Mouse (Mus musculus) urinary bladder, adult 18-20 months (tissue): ENCODE measurements around the gene Efna5.

ENCODE experiments used
- DNase-seq, 2 experiments: peaks; one replicate each; pipeline ENCODE4 v3.0.0; 2022; ENCODE audit warnings: low spot score in 2 of 2, mixed read lengths in 2 of 2

Gene Efna5

DNA sequence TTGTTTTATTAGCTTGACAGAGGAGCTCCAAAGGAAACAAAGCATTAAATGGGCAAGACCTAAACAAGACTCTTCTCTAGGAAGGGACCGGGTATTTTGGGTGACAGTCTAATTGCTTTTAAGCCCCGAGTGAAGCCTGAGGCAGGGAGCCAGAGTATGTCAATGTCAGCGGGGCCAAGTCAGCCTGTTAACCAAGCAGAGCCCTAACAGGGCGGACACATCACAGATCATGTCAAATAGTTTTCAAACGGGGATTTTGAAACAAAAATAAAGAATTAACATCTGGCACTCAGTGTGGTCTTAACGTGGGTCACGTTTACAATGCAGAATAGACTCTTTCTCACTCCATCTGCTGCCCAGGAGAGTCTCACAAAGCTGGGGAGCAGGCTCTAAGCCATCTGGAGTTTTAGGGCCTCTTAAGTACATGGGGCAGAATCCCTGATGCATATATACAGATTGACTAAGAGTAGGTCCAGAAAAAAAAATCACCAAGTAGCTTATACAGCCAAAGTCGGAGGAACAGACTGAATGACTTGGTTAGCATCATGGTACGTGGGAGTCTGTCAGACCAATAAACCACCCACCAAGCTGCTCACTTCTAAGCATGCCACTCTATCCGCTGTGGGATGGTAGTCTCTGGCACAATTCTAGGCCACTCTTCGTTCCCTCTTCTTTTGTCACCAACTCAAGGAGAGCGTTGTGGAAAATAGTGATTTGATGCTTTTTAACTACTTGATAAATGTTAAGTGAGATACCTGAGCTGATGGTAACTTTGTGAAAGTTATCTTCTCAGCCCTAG, 223.1 kb downstream of the Efna5 start:
- no peak for DNase-seq

DNA sequence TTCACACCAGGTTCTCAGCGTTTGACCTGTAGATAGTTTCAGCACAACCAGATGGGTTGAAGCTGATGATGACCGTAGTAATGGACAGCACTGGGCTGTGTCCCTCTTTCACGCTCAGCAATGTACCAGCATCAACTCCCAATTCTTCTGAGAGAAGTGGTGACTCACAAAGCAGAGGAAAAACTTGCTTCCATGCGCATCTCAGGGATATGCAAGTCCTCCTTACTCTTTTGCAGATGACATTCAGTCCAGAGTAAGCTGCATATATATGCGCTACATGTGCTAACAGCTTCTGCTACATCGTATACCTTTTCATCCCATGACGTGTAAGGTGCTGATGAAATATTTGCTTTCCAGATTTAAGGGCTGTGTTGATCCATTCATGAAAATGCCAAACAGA, 224.1 kb downstream of the Efna5 start:
- no peak for DNase-seq

DNA sequence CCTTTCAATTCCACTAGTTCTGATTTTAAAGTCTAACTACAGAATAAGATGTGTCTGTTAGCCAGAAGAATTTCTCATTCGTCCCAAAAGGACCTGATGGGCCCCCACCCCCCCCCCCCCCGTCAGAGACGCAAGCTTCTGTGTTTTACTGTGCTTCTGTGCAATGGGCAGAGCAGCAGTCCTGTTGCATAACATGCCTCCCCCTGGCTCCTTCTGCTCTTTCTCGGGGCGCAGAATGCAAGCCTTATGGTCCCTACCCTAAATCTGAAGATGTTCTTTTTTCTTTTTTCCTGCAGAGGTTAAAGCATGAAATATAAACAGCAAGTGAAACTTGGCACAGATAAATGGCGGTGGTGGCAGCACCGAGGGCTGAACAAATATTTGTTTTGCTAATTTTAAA, 224.5 kb downstream of the Efna5 start:
- DNase-seq, result no peak

DNA sequence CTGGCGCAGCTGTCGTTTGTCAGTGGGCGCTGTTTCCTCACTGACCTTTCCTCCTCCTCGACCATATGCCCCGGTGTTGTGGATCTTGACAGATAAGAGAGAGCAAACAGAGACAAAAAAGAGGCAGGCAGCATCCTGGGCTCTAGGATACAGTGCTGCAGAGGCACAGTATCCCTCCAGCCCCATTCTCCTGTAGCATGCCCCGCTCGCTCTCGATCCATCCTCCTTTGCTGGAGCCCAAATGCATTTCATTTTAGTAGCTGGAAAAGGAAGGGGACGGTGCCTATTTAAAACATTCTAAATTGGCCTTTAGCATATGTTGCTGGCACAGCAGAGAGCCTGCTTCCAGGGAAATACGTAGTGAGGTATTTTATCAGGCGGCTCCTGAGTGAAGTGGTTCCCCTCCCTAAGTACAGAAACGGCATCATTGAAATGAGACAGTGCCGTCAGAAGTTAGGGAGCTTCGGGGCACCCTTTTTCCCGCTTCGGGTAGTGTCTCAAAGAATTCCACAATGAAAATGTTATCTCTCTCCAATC, 225.2 kb downstream of the Efna5 start:
- DNase-seq, result no peak

DNA sequence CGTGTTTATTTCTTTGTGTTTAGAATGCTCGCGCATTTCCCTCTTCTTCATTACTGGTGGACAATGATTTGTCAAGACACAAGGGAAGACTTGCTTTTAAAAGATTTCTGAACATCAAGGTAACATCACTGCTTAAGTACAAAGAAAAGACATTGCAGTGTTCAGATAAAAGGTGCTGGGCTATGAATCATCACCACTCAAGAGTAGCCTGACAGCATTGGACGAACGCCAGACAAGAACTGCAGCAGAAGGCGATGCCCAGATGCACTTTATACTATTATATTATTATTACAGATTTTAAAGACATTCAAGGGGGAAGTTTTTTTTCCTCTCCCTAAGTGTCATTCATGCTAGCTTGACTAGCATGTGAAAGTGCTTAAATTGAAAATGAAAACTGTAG, 228.7 kb downstream of the Efna5 start:
- DNase-seq, result no peak

DNA sequence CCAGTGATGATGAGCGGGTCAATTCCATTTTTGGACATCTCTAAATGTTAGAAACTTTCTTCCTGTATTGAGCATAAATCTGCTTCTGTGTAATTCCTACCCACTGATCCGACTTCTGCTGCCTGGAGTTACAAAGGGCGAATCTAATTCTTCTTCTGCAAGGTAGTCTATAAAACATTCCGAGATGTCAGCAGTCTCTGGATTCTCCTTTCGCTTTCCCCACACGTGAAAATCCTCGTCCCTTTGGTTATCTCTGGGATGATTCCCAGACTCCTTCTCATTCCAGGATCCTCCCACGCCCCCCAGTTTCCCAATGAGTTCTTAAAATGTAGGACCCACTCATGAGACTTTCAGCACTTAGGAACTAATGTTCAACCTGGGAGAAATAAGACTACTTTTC, 229.4 kb downstream of the Efna5 start:
- no peak for DNase-seq

DNA sequence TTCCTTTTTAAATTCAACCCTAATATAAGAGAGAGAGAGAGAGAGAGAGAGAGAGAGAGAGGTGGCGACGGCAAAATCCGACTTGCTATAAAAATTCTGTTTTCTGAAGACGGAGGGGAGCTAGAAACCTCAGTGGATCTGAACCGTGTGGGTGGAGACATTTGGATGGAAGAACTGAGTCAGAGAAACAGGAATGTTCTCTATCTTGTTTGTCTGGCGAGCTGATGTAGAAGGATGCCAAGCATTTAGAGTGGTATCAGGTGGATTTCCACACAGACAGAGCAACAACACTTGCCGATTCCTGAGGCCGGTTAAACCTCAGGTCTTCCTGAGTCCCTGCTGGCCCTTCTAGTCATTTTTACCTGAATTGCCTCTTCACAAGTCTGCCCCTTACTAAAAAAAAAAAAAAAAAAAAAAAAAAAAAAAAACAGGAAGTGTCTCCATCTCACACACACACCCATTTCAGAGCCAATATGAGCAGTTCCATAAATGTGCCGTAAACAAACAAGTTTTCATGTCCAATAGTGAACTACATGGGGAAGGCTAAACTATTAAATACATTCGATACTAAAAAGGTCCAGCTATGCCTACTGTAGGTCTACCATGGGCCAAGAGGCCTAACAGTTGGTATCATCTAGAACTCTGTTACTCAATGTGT, 231.7 kb downstream of the Efna5 start:
- DNase-seq, result peak in 1 of 2 experiments; percentile 44

DNA sequence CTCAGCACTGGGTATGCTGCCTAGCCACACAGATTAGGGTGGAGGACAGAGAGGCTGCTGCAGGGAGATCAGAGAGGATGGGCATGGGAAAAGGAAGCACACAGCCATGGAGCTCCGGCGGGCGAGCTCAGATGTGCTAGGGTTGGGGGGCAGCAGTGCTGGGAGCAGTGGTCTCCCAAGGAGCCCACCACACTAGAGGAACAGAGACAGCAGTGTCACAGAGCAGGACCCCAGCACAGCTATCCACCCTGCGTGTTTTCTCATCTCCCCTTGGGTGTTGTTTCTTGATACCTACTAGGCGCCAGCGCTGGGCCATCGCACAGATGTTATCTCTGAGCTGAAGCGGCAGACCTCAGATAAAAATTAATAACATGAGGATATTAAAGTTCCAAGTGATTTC, 234.3 kb downstream of the Efna5 start:
- DNase-seq, result no peak

DNA sequence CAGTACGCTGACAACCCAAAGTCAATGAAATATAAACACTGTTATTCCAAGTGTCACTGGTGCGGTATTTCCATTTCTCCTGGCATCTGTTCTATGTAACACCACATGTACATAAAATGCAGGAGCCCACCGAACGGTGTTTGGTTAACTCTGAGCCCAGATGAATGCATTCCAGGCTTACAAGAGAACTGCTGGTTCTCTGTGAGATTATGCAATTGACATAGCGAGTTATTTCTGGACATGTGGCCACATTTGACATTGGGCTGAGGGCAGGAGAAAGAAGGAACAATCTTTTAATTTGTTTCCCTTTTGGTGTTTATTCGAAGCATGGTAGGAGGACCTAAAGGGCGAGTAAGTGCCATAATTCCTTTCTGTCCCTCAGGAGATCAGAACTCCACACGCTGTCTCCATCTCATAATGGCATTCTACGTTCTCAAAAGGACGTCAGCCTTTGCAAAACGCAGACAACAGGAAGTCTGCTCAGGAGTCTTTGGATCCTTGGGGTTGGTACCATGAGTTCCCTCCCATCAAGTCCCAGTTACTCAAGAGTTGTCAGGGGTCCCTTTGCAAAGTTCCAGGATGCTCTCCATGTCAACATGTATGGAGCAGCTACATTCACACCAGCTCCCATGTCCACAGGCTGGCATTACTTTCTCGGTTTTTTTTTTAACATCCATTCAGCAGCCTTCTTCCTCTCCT, 238.5 kb downstream of the Efna5 start:
- no peak for DNase-seq

DNA sequence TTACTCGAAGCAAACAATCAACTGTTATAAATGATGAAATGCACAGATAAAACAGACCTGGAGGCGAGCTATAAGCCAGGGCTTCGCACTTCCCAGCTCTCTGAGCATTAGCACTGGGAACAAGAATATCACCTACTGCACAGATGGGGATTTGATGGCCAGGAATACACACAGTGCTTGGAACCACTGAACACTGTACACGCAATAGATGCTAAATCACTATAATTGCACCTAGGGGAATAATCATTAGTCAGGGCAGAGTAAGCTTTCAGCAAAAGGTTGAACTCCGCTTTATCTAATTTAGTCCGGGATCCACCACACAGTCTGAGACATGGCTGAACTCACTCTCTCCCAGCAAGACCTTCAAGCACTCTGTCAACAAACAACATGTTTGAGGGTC, 240.5 kb downstream of the Efna5 start:
- DNase-seq, result no peak

DNA sequence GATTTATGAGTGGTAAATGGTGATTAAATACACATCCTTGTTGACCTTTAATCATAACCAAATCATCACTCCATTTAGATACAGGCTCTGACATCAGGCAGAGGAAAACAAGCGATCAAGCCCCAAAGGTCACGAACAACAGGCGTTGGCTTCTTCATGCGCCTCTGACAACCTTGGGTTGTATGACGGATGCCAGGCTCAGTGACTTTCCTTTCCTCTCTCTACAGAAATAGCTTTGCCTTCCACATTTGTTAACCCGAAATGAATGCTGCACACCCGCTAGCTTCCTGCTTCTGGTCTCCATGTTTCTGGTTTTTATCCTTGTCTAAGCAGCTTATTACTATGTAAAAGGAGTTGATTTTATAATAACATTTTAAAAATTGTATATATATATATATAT, 244.2 kb downstream of the Efna5 start:
- DNase-seq, result no peak

DNA sequence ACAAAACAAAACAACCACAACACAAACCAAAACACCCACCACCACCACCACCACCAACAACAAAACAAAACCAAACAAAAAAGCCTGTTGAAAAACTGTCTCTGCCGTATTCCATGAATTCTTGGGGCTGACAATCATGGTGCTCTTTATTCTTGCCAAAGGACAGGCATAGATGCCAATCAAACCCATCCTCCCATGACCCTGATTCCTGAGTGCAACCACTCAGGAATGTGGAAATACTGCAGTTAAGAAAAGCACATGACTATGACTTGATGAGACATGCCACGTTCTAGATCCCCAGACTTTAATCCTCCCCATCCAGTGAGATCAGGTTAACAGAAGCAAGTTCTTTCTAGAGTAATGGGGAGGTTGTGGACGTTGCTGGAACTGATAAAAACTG, 246.2 kb downstream of the Efna5 start:
- DNase-seq, result no peak

DNA sequence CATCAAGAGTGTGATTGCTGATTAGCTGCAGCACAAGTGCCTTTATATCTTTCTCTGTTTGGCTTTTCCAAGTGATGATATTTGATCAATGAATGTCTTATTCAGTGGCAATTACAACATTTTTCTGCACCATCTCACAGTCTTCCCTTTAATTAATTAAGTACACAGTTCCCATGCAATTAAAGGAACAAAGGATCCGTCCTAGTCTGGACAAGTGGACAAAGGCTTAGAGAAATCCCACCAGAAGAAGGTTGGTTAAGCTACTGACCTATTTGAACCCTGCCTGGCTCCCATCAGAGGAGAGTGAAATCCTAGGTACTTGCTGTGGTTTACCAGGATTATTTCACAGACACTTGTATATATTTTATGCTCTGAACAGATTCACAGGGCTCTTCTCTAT, 252.6 kb downstream of the Efna5 start:
- DNase-seq, result no peak

DNA sequence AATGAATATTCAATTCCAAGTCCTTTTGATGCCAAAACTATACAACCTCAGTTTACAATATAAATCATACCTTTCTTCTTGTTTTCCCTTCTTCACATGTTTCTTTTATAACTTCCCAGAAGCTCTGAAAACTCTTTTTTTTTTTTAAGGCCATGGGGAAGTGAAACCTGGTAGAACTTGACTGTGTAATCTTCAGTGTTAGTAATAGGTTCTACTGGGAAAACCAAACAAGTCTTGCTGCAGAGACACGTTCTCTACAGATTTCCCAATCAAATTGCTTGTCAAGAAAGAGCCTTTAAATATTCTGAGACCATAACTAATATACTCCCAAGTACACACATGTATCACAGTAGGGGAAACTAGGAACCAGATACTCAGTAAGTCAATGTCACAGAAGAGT, 253.6 kb downstream of the Efna5 start:
- no peak for DNase-seq

DNA sequence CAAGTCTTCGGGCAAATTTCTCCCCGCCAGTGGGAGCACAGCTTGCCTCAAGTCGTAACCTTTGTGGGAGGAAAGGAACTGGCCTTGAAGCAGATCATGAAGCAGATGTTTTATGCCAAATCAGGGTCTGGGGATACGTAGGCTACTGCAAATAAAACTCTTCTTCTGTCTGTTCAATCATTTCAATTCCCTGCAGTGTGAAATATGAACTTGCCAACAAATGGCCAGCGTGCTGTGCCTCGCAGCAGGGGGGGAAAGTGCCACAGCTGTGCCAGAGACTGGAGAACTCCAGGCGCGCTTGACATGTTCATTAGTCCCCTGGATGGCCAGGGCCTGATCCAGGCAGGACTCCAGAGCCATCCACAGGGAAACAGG, 255.5 kb downstream of the Efna5 start:
- no peak for DNase-seq

DNA sequence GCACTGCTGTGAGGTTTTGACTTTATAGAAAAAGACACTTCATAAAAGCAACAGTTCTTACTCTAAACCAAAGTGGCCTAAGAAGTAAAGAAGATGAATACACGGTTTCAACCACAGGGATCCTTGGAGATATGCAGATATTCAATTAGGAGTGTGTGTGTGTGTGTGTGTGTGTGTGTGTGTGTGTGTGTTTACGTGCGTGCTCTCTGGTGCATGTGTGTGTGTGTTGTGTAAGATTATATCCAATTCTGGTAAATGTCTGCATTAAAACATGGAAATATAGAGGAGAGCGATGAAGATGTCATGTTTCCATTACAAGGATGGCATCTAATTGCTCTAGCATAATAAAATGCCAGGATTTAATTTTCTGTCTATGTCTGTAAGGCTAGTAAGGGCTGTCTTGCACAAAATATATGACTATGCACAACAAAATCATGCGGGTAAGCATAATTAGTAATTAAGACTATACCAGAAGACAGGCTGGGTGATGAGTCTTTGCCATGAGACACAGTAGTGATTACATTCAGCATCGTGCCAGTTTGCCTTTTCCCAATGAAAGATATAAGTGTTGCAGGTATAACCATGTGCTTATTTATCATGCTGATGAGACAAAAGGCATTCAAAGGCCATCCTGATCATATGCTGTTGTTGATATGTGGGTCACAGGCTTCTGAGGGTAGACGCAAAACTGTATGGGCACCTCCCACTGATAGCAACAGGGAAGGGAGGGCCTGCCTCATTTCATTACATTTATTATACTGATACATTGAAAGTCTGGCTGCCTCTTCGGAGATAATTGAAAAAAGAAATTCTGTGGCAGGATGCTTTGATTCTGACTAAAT, 256.1 kb downstream of the Efna5 start:
- no peak for DNase-seq

DNA sequence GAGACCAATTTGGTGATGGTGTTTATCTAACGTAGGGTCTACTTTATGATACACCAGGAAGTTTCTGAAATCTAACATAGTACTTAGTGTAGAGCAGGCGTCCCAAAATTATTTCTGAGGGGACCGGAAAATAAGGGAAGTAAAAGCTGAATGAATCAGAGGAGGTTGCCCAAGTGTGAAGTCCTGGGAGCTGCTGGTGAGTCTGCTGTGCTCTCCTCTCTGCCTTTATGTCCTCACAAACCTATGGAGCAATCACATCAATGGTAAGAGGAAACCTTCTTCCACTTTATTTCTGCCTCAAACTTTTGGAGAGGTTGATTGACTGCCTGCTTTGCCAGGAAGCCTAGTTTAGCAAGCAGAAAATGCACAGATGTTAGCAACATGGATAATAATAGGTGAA, 257.9 kb downstream of the Efna5 start:
- DNase-seq, result no peak

DNA sequence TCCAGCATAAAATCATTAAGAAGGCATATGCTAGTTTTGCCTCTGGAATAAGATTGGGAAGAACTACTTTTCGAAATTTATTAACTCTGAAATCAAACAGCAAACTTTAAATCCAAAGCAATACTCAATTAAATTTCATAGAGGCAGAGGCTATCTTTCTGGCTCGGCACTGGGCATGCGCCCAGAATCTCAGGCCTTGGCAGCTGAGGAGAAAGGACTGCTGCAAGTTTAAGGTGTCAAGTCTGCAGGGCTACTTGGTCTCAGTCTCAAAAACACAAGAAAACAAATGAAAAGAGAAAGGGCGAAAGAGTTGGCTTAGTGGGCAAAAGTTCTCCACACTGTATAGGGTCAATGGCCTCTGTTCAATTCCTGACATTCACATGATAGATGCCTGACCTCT, 258.6 kb downstream of the Efna5 start:
- no peak for DNase-seq

DNA sequence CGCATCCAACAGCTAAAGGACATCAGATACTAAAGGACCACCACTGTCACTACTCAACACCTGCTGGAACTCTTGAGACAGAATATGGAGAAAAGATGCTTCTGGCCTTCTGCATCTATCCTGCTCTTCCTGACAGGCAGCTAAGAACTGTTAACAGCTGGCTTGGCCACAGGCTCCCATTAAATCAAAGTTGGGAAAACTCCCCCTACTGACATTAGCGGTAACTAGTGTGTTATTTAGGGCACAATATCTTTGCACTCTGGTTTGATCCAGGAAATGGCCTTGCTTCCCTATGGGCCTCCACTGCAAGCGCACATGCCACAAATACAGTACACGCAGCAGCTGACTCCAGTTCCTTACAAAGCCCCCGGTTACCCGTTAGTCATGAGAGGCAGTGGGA, 266.0 kb downstream of the Efna5 start:
- DNase-seq, result no peak

DNA sequence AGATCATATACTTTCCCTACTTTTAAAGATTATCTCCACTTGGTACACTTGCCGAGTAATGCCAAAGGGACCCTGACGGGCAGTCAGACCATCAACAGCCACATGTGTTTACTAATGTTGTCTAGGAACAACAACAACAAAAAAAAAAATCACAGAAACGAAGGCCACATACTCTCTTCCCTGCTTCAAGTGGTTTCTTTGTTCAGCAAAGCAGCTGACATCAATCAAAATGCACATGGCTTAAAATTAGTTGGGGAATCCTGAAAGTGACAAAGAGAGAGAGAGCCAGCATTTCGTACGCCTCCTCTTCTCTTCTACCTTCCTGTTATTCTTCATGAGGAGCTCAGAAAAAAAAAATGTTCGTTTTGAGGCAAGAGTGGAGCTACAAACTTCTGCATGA, 266.4 kb downstream of the Efna5 start:
- no peak for DNase-seq

DNA sequence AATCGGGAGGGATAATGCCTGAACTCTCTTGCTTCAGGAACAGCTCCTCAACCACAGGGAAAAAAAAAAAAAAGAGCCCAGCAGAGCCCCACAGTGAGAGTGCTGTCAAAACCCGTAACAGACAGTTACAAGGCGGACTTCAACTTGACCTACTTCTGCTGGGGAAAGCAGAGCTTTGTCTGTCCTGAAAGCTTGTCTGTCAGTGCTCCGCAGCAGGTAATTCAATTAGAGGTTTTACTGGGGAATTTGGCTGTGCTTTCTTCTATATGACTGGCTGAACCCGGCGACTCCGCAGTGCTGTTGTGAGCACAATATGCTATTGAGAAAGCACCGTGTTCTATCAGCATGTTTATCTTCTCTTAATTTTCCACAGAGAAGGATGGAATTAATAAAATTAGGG, 266.9 kb downstream of the Efna5 start:
- DNase-seq, result no peak

DNA sequence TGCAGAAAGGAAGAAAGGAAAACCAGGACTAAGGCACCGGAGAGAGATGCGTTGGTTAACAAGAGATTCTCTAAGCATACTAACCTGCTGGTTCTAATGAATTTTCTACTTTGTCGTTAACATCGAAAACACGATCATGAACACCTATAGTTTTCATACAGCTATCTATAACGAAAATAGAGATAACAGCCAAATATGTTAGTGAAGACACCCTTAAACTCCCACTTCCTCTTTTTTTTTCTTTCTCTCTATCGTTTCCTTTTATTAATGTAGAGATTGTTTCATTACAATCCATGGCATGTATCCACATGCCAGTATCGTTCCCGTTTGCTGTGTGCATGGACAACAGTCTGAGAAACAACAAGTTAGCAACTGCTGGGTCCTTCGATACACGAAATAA, 267.9 kb downstream of the Efna5 start:
- no peak for DNase-seq
